Mouse (Mus musculus) CD4-positive naive resting alpha-beta T cell, adult 76 days (primary cell): ENCODE data around the gene Cdc25a. TPM values are rescaled to one million over a fixed set of nuclear protein-coding genes. Genes with fewer than 3 reads are reported as not detected.

Experiments
- total RNA-seq: library from RNA; stranded (reverse); gene quantifications from one replicate; pipeline ENCODE4 v1.2.4, GENCODE M21; 2023

The Cdc25a gene
- total RNA-seq, result 10.4 TPM

GRCm38 (mm10) chr9:109874797-109875691, at the start of gene Cdc25a:
TSS of gene Cdc25a (plus strand) at chr9:109875579.

GRCm38 (mm10) chr9:109832391-109833087, 42.8 kb upstream of the Cdc25a start, which contains the start of gene Nme6:
TSS of gene Nme6 (plus strand) at chr9:109832749.

GRCm38 (mm10) chr9:109849312-109849758, 26.0 kb upstream of the Cdc25a start, which contains the start of gene Camp:
TSS of gene Camp (minus strand) at chr9:109849617.

GRCm38 (mm10) chr9:109931257-109932171, 56.1 kb downstream of the Cdc25a start, which contains the start of gene Map4:
TSS of gene Map4 (plus strand) at chr9:109931460.

Other genes starting within 250 kb of the Cdc25a start
- gene Fbxw24, start 249.5 kb upstream of the Cdc25a start, total RNA-seq, result not detected
- not detected for gene Fbxw25, start 210.9 kb upstream of the Cdc25a start, total RNA-seq
- gene Fbxw18, start 172.9 kb upstream of the Cdc25a start, total RNA-seq, result not detected
- gene Fbxw26, start 129.5 kb upstream of the Cdc25a start, total RNA-seq, result not detected
- not detected for gene Fbxw27, start 84.9 kb upstream of the Cdc25a start, total RNA-seq
- gene Spink8, start 63.3 kb upstream of the Cdc25a start, total RNA-seq, result not detected
- gene Nme6, start 42.8 kb upstream of the Cdc25a start, total RNA-seq, result 8.8 TPM
- 2.4 TPM for gene Camp, start 26.0 kb upstream of the Cdc25a start, total RNA-seq
- gene Map4, start 55.9 kb downstream of the Cdc25a start, total RNA-seq, result 69.6 TPM
- gene Smarcc1, start 242.1 kb downstream of the Cdc25a start, total RNA-seq, result 50.9 TPM
- gene Dhx30, start 242.3 kb downstream of the Cdc25a start, total RNA-seq, result 120 TPM